Mouse (Mus musculus): ENCODE results near the gene Cbfb.
"Not testable (repeated sequence)": the region's sequence is repeated elsewhere in the genome, so short reads cannot be mapped to it uniquely, and the experiment has no call there.

The Cbfb gene

GRCm38 (mm10) chr8:105170381-105171115, at the start of gene Cbfb:
Gene Cbfb, plus strand, starts transcription at chr8:105170674.
- in situ Hi-C loops (cut with MboI, MseI), result no loop called here

DNA sequence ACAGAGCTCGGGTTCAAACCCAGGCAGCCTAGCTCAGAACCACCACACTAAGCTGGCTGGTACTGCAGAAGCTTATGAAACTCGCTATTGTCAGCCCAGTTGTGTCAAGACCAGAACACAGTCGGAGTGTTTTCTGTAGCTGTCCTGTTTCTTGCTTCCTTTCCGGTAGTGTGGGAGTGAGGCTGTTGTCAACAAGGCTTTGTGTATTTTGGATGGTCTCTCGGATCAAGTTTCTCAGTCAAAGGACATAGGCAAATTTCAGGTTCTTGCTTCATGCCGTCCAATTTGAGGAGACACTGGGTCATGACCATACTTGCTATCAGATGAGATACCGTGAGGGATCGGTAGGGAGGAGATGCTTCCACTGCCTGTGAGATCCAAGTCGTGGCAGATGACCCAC, 40.6 kb upstream of the Cbfb start:
- in situ Hi-C loops (cut with MboI, MseI), result no loop called here

- in situ Hi-C loops (cut with MboI, MseI), result no loop called here
These were observed 39.0 kb upstream of the Cbfb start, which contains the start of gene Ces4a for GRCm38 (mm10) chr8:105131509-105131908. Gene Ces4a, plus strand, starts transcription at chr8:105131800.

DNA sequence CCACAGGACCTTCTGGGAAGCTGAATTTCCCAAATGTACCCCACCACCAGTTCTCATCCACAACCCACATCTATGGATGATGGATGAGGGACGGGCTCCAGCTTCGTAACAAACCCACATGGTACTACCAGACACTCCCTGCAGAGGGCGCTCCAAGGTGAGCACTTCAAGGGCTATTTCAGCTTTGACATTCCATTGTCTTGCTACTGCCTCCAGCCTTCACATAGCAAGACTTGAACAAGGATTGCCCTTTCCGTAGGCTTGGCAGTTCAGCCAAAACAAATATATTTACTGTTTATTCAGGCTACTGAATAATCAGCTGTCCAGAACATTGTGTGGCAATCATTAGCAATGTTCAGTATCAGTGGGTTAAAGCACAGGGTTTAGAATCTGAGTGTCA, 32.1 kb upstream of the Cbfb start:
- in situ Hi-C loops (cut with MboI, MseI), result no loop called here

DNA sequence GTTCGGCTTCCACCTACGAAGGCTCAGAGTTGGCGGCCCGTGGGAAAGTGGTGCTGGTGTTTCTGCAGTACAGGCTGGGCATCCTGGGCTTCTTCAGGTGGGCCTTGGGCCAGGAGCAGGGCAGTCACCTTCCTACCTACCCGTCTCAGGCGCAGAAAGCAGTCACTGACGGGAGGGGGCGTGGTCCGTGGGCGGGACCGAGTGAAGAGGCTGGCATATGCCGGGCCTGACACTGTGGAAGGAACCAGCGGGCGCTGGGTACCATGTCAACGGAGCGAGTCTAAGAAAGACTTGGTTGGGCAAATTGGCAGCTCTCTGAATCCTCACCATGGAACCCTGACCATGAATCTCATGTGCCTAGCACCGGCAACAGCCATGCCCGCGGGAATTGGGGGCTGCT, 28.1 kb upstream of the Cbfb start:
- in situ Hi-C loops (cut with MboI, MseI), result no loop called here

- in situ Hi-C loops (cut with MboI, MseI), result no loop called here
These were observed 18.8 kb upstream of the Cbfb start for GRCm38 (mm10) chr8:105151654-105152053.

DNA sequence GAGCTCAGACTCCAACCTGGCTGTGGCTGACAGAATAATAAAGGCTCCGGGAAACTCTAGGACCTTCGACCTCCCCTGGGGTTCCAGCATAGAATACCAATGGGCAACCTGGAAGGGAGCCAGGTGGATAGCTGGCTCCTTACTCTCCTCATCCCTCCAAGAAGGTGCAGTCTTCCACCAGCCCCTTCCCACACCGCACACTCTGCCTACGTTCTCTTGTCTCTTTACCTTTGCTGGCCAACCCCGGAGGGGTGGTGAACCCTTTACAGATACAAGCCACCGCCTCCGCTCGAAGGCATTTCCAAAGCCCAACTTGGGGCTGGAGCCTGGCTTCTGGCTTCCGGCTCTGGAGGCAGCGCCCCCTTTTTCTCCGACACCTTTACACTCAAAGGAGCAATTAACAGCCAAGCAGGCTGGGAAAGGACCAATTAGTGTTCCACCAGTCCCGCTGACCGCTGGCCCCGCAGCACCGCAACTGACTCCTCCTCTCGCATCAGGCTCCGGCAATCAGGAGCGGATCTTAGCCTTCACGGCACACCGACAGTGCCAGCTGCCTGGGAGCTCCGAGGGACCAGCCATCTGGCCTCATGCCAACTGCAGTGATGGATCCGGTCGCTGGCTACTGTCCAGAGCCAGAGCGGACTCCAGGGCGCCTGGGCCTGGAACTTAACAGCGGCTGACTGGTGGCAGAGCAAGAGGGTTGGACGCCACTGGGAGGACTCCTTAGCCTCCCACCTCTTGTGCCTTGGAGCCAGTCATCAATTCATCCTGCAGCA, 17.7 kb upstream of the Cbfb start:
- in situ Hi-C loops (cut with MboI, MseI), result no loop called here

DNA sequence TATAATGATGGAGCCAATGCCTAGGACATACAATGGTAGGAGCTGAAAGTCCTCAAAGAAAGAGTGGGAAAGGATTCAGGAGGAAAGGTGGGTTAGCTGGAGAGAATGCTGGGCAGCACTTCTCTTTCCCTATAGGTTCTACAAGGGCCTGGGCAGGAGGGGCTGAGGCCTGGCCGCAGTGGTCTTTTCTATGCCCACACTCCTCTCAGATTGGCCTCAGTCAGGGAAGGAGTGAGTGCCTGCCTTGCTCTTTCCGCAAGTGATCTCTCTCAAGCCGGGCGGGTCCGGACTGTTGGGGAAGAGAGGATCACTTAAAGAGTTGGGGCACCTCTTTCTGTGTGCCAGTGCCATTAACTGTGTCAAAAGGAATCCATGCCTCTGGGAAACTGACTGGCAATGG, 16.2 kb upstream of the Cbfb start:
- in situ Hi-C loops (cut with MboI, MseI), result no loop called here

DNA sequence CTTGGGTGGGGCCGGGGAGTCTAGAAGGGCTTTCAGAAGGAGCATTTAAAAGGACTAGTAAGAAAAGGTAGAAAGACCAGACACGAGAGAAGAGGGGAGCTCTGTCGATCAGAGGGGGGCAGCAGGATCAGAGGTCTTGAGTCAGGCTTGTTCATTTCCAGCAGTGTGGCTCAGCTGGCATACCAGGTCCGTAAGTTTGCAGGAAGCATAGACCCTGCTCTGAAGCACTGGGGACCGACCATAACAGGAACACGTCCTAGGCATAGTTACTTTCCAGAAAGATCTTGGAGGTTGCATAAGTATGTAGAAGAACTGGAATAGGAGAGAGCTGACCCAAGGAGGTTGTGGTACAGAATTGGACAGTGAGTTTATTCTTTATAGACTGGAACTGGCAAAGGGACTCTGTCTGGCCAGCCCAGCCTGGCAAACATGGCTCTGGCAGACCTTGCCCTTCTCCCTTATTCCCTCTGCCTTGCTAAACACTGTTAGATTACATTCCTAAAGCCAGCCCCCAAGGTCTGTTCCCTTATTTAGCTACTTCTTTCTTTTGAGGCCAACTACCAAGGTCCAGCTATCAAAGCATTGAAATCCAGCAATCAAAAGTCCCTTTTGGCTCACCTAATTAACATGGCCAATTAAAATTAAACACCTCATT, 15.3 kb upstream of the Cbfb start:
- in situ Hi-C loops (cut with MboI, MseI), result no loop called here

- in situ Hi-C loops (cut with MboI, MseI), result no loop called here
These were observed 12.9 kb upstream of the Cbfb start for GRCm38 (mm10) chr8:105157555-105157954.

DNA sequence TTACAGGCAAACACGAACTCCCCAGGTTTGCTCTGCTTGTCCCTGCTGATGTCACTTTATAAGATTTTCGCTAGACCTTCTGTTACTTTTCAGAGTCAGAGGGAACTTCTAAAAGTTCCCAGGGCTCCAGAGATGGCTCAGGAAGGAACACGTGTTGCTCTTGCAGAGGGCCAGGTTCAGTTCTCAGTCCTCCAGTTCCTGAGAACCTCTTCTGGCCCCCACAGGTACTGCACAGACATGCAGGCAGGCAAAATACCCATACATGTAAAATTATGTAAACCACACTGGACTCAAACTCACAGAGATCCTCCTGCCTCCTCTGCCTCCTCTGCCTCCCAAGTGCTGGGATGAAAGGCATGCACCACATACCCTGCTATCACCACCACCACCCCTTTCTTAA, 12.4 kb upstream of the Cbfb start:
- in situ Hi-C loops (cut with MboI, MseI), result no loop called here

- in situ Hi-C loops (cut with MboI, MseI), result no loop called here
These were observed 9.3 kb upstream of the Cbfb start for GRCm38 (mm10) chr8:105161121-105161652.

- in situ Hi-C loops (cut with MboI, MseI), result no loop called here
These were observed 6.1 kb upstream of the Cbfb start for GRCm38 (mm10) chr8:105164272-105164902.

DNA sequence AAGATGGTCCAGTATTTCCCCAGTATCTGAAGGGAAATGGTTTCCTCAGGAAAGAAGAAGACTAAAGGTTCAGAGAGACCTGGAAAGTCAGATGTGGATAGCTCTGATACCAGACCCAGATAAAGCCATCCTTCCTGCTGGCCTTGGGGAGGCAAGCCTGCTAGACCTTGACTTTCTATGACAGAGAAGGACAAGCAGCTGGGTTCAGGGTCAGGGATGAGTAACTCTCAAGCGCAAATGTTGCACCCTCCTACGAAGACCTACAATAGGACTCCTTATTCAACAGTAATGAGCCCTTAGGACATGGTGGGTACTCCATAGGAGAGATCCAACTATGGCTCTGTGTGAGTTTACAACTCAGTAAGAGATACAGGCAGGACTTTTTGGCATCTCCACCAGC, 5.3 kb upstream of the Cbfb start:
- in situ Hi-C loops (cut with MboI, MseI), result no loop called here

DNA sequence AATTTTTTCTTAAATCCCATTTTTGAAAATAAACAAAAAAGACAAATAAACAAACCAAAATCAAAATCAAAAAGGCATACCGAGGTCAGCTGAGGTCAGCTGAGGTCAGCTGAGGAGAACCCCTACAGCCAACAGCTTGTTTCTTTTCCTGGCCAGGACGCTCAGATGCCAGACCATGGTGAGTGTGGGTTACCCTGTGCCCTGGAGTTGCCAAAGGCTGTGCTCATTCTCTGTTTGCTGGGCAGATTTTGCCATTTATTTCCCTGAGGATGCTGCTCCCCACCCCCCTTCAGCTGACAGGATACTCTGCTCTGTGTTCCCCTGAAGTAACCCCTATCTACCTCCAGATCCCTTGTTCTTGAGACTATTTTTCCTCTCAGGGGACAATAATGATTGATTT, 3.4 kb upstream of the Cbfb start:
- in situ Hi-C loops (cut with MboI, MseI), result no loop called here

DNA sequence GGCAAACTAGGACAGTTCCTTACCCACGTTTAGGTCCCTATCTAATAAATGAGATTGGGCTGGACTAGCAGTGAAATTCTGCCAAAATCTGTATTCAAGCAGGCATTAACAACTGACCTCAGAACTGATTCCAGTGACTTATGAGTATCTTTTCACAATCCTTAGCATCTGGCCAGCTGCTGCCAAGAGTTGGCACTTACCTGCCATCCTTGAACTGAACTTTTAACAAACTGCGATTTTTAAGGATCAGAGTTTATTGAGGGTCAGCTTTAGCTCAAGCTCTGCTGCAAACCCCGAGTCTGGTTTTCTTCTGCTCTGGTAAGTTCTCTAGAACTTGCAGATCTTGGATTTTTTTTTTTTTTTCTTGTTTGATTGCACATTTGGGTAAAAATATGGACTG, 892 bp upstream of the Cbfb start:
- in situ Hi-C loops (cut with MboI, MseI), result no loop called here

DNA sequence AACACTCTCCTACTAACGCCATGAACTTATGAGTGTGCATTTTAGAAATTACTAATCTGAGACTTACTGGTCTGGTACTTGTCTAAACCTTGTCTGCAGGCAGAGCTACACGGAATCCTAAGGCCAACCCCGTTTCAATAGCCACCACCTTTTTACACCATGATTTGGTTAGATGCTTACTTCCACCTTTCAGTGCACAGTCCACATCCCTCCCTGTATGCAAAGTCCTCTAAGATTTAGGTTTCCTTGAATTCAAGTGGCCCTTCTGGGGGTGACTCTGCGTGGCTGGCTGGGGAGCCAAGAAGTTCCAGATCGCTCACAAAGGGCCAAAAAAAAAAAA, 463 bp upstream of the Cbfb start:
- in situ Hi-C loops (cut with MboI, MseI), result no loop called here

DNA sequence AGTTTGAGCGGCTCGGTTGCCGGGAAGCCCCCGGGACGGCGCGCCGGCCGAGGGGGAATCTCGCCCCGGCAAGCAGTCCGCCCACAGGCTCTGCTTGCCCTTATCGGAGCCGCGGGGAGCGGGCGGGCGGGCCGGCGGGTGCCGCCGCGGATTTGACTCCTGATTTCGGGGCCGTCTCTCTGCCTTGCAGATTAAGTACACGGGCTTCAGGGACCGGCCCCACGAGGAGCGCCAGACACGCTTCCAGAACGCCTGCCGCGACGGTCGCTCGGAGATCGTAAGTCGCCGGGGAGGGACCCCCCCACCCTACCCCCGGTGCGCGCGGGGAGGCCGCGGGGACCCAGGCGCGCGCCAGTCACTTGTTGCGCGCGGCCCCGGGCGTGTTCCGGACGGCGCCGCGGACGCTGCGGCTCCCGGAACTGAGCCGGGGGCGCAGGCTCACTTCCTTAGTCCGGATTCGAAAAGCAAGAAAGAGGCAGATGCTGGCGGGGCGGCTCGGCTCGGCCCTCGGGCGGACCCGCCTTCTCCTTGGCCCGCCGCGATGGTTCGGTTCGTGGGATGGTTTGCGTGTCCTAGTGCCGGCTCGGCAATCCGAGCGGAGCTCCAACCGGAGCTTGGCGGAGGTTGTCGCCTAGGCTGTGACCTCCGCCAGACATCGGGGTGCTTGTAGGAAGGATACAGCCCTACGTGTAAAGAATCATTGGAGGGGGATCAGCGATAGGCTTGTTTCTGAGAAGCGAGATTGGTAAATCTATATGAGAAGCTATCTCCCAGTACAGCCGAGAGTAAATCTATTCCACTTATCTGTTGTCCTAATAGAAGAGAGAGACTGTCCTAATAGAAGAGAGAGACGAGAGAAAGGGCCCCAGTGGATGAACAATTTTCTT, 885 bp downstream of the Cbfb start:
- in situ Hi-C loops (cut with MboI, MseI), result no loop called here

- in situ Hi-C loops (cut with MboI, MseI), result no loop called here
These were observed 1.5 kb downstream of the Cbfb start for GRCm38 (mm10) chr8:105172003-105172362.

GRCm38 (mm10) chr8:105175287-105175686, 4.8 kb downstream of the Cbfb start:
- in situ Hi-C loops (cut with MboI, MseI), result not testable (repeated sequence)

DNA sequence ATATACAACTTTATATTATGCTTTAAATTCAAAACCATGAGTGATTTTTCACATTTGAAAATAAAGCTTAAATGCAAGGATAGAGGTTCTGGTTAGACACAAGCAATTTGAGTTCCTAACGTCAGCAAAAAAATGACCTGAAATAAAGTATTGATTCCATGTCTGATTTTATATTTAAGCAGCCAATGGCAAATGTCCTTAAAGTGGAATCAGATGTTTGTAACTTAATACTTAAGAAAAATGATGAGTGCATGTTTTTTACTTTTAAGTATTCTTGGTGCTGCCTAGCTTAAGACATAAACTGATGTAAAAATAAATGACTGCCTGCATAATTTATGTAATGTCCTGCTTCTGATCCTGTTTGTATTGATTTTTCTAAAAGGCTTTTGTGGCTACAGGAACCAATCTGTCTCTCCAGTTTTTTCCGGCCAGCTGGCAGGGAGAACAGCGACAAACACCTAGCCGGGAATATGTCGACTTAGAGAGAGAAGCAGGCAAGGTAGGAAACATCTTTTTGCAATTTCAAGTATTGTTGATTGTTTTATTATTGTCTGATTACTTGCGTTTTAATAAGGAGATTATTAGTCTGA, 7.8 kb downstream of the Cbfb start:
- in situ Hi-C loops (cut with MboI, MseI), result no loop called here

All from regulatory T cell (primary cell).